Mouse (Mus musculus): ENCODE measurements around the gene Crip2.
A peak's percentile ranks its signal among the peaks of the same experiment; 100 is the strongest.

Crip2 gene

DNA sequence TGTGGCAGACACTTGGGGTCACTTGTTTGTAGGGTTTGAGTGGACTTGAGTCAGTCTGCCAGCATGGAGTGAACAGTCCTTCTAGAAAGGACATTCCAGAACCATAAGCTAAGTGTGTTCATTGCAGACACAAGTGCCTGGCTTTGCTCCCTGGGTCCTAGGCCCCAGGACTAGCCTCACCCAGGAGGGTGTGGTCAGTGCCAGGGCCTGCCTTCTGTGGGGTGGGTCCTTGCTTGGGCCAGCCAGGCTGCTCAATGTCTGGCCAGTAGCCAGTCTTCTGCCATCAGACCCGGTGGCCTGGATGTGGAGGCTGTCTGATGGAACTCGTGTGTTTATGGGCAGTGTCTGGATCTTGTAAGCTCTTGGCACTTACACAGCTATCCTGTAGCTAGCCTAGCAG, 7.5 kb upstream of the Crip2 start:
- peak; percentile 56 for DNase-seq

DNA sequence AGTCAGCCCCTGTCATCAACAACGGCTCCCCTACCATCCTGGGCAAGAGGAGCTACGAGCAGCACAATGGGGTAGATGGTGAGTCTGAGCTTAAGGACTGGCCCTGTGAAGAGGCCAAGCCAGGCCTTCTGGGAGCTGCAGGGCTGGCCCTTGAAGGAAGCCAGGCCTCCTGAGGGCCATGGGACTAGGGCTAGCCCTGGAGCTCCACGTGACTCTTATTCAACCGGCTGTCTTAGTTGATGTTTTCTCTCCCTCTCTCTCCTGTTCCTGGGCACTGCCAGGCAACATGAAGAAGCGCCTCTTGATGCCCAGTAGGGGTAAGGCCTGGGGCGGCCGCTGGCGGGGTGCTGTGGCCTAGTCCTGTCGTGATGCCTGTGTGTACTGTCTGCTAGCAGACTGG, 6.8 kb upstream of the Crip2 start:
- no peak for DNase-seq

DNA sequence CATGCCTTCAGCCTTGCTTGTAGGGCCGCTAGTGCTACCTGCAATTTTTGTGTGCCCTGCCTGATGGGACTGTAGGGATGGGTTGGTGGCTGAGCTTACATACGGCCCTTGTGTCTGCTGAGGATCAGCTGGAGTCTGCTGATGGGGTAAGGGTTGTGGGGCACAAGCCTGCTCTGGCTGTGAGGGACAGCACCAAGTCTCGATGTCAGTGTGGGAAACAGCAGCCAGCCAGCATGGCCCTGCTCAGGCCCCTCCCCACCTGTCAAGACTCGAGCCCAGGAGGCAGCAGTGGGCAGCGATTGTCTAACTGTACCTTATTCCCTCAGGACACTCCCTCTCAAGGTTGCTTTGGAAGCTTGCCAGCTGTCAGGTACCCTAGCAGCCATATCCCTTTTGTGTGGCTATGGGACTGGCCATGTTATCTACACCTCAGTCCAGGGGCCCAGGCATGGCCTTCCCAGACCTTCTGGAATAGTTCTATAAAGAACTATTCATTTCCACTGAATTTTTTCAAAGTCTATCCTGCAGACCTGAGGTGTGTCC, 6.1 kb upstream of the Crip2 start:
- no peak for DNase-seq

- no peak for DNase-seq
Observed at GRCm38 (mm10) chr12:113134502-113134901, 5.5 kb upstream of the Crip2 start.

DNA sequence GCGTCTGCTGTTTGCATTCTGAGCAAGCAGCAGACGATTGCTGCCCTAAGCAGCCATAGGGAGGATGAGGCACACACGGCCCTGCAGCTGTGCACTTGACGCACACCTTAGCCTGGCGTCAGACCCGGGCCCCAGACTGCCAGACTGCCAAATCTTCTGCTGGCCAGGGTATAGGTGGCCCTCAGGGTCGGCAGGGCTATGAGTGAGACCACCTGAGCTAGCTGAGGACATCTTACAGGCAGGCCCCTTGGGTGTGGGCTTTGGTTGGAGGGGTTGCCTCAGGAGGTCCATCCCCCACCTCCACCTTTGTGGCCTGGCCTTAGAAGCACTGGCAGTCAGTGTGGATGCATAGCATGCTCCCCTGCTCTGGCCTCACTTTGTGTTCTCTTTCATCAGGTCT, 4.6 kb upstream of the Crip2 start:
- no peak for DNase-seq

GRCm38 (mm10) chr12:113136492-113137020, 3.5 kb upstream of the Crip2 start:
- no peak for DNase-seq

GRCm38 (mm10) chr12:113137260-113138213, 2.5 kb upstream of the Crip2 start:
- DNase-seq, result no peak

DNA sequence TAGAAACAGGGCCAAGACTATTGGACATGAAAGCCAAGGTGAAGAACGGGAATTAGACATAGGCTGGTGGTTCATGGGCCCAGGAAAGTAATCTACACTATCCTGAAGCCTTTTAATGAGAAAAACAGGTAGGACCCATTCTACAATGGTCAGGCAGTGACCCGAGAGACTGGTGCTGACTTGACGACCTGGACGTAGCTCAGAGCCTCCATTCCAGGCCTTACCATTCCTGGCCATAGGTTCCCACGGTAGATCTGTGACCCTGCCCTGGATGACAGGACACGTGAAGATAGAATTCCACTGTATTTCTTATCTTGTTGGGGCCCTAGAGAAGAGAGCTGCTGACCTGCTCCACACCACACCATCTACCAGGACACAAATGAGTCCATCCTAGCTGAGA, 1.7 kb upstream of the Crip2 start:
- DNase-seq, result no peak

GRCm38 (mm10) chr12:113138901-113139864, 853 bp upstream of the Crip2 start:
- DNase-seq, result peak; percentile 79

- DNase-seq, result peak; percentile 69
Observed at GRCm38 (mm10) chr12:113140616-113141411, 778 bp downstream of the Crip2 start.

DNA sequence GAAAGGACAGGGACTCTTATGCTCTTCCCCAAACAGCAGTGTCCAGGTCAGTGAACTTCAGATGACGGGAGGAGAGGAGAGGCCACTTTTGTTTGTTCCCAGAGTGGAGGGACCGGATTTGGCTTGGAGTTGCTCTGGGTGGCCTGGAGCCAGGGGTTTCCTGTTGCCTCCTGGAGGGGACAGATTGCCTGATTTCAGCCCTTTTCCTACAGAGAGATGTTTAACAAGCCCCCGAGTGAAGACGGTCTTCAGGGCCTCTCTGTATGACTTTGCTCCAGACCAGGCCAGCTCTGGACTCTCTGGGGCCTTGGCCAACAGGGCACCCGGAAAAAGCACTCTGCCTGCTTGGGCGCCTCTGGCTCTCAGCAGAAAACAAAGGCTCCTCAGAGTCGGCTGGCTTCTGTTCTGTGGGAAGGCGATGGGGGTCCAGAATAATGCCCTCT, 1.5 kb downstream of the Crip2 start:
- DNase-seq, result no peak

- DNase-seq, result peak; percentile 86
Observed at GRCm38 (mm10) chr12:113142021-113142975, 2.3 kb downstream of the Crip2 start.

DNA sequence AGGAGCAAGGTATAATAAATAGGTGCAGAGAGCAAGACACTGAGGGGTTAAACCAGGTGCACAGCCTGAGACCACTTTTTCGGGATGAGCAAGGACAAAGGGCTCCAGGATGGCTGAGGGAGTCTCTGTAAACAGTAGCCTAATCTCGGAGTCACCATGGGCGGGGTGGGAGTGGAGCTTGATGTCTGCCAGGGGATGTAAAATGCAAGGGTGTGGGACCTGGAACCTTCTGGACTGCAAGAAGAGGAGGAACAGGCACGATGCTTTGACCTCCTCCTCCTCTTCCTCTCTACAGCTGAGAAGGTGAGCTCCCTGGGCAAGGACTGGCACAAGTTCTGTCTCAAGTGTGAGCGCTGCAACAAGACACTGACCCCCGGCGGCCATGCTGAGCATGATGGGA, 3.1 kb downstream of the Crip2 start:
- DNase-seq, result no peak

GRCm38 (mm10) chr12:113144001-113144756, 4.1 kb downstream of the Crip2 start:
- DNase-seq, result peak; percentile 38

DNA sequence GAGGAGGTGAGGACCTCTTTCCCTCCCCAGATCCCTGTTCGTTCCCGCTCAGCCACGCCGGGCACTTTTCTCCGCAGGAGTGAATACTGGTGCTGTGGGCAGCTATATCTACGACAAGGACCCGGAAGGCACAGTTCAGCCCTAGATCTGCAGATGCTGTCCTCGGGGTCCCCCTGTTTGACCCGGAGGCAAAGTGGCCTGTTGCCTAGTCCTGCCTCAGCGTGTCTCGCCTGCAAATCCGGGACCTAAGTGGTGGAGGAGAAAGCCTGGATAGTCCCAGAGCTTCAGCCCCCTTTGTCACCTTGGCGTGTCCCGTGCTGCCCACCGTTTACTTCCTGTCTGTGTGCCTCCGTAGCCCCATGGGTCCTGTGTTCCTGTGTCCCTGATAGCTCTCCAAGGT, 4.8 kb downstream of the Crip2 start:
- DNase-seq, result no peak

GRCm38 (mm10) chr12:113145591-113145990, 5.6 kb downstream of the Crip2 start:
- DNase-seq, result no peak

DNA sequence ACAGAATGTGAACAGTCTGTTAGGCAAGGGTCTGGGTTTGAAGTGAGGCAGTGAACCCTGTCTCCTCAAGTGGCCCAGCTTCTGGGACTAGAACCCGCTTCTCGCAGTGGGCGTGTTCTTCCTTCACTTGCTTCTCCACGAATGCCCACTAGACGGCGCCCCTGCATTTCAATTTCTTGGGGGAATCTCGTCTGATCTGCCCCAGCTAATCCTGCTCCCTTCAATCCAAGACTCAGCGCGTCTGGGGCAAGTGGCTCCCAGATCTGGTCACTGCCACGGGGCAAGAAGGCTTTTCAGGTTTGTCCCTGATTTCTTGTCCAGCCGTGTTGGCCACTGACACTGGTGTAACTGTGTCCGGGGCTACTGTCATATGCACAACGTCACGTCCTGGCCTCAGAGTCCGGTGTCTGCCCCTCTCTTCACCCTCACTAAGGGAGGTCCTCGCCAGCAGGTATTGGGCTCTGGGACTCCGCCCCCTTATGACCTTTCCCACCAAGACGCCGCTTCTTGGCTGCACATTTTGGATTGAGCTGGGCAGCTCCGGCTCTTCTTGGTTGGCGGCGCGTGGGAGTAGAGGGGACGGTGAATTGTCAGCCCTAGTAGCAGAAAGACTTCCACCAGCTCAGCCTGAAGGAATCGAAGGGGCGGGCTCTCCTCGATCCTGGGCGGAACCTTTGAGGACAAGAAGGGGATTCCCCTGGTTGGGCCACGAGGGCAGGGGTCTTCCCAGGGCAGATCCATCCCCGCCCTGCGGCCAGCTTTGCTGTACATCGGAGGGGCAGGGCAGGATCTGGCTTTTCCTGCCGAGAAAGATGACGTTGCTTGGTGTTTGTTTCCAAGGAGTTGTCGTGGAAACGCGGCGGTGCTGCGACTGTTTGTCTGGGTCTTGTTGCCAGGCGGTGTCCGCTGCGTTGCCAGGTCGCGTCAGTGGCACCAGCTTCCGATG, 6.3 kb downstream of the Crip2 start, which contains the start of gene Crip1:
Gene Crip1, plus strand, starts transcription at position 205 of the 946 bp plus-strand sequence.
- peak; percentile 74 for DNase-seq

GRCm38 (mm10) chr12:113147481-113147880, 7.4 kb downstream of the Crip2 start:
- no peak for DNase-seq

Measured in kidney, adult 11 months (tissue).